Mouse (Mus musculus): ENCODE data around the gene Fam78b.

Fam78b gene

GRCm38 (mm10) chr1:167032046-167032648, 30.9 kb downstream of the Fam78b start:
- DNase-seq (ENCODE audit: low read depth), result no peak

GRCm38 (mm10) chr1:167034435-167034834, 33.2 kb downstream of the Fam78b start:
- no peak for DNase-seq (ENCODE audit: low read depth)

- no peak for DNase-seq (ENCODE audit: low read depth)
Measured at GRCm38 (mm10) chr1:167042558-167042957, 41.3 kb downstream of the Fam78b start.

DNA sequence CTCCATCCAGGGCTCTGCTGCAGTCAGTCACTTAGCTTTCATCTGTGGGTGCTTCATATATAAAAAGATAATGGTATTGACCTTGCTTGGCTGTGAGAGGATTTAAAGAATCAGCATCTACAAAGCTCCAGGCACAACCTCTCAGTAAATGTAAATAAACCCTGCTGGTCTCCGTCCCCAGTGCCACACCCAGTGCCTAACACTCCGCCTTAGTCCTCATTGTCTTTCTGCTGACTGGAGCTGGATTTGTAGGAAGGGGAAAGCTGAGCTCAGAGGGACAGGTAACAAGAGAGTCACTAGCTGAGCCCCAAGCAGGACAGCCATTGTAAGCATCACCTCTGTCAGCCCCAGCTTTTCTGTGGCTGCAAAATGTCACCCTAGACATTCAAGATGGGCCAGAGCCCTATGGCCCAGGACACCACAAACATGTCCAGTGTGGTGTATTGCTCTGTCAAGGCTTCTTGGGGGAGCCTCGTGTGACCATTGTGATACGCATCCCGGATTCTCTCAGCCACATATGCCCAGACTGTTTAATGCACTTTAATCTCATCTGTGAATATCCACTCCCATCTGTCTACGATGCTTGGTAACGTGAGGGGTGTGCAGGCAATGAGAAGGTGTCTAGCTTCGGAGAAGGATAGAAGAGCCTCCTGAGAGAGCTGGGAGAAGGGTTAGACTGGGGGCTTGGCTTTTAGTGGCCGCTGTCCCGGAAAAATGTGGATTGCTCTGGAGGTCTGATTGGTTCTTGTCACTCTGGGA, 45.1 kb downstream of the Fam78b start:
- no peak for DNase-seq (ENCODE audit: low read depth)

- no peak for DNase-seq (ENCODE audit: low read depth)
Measured at GRCm38 (mm10) chr1:167050859-167051258, 49.6 kb downstream of the Fam78b start.

DNA sequence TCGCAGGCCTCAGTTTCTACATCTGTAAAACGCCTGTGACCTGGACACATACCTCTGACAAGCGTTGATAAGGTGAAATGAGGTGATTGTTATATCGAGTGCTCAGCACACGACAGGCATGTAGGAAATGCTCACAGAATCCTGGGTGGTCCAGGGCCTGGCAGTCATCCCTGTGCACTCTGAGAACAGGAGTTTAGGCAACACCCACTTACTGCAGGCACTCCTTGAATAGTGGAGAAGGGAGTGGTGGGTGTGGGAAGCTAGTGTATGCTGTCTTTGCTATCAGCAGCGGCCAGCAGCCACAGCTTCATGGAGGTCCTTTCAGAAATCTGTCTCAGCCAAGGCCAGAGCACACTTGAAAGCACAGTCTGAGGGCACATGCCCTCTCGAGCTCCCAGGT, 52.8 kb downstream of the Fam78b start:
- no peak for DNase-seq (ENCODE audit: low read depth)

DNA sequence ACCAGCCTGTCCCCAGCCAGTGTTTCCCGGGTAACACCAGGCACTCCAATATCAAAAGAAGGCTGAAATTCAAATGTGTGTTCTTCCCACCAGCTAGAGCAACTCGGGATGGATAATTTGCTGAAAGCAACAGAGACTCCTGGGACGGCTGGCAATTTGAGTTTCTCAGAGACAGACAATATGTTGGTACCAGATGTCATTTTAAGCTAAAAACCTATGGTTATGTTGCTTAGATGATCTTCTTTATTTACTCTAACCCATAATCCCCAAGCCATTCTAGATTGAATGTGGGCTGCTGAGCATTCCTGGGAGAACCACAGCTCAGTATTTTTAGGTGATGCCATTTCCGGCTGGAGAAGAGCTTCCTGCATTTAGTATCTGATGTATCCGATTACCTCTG, 56.3 kb downstream of the Fam78b start:
- no peak for DNase-seq (ENCODE audit: low read depth)

GRCm38 (mm10) chr1:167059550-167060285, 58.5 kb downstream of the Fam78b start:
- DNase-seq (ENCODE audit: low read depth), result no peak

DNA sequence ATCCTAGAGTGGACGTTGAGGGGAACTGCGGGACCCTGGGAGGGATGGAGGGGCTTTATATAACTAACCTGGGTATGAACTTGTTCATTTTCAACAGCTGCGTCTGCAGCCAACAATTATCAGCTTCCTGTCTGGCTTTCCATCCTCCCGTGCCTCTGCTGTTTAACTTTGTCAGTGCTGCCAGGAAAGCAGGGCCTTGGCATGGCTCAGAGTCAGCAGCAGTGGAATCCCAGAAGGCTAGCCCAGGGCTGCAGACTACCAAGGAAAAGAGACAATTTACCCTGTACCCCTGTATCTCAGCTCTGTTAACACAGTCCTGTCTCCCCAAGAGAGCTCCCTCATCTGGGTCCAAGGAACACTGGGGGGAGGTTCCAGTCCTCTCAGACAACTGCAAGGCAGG, 62.8 kb downstream of the Fam78b start:
- no peak for DNase-seq (ENCODE audit: low read depth)

DNA sequence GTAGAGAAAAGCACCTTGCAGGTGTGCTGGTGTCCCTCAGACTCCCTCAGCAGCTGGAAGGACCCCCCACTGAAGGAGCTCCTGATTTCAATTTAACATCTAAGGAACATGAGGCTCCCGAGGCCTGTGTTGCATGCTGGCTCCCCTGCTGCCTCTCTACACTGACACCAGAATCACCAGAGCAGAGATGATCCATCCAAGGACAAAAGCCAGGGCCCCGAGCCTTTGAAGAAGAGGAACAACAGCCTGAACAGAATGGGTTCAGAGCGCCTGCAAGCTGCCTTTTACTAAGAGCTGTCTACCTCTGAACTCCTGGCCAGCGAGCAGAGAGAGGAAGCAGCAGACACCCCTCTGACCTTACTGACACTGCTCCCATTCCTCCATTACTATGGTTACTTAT, 64.3 kb downstream of the Fam78b start:
- DNase-seq (ENCODE audit: low read depth), result no peak

- no peak for DNase-seq (ENCODE audit: low read depth)
Measured at GRCm38 (mm10) chr1:167065986-167066385, 64.8 kb downstream of the Fam78b start.

- no peak for DNase-seq (ENCODE audit: low read depth)
Measured at GRCm38 (mm10) chr1:167066933-167067341, 65.7 kb downstream of the Fam78b start.

DNA sequence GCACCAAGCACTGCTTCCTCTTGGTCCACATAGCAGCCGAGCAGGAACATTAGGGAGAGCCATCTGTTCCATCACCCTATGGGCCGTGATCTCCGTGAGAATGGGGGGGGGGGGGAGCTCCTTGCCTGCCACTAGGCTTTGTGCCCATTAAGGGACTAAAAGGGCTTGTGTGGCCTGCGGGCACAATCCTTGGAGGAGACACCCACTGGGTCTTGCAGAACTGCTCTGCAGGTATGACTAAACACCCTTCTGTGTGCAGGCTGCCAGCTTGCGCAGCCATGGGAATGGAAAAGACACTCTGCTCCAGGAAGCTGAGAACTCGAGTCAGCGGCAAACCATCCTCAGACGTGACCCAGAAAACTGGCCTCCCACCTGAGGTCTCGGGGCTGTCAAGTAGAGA, 68.5 kb downstream of the Fam78b start:
- DNase-seq (ENCODE audit: low read depth), result no peak

DNA sequence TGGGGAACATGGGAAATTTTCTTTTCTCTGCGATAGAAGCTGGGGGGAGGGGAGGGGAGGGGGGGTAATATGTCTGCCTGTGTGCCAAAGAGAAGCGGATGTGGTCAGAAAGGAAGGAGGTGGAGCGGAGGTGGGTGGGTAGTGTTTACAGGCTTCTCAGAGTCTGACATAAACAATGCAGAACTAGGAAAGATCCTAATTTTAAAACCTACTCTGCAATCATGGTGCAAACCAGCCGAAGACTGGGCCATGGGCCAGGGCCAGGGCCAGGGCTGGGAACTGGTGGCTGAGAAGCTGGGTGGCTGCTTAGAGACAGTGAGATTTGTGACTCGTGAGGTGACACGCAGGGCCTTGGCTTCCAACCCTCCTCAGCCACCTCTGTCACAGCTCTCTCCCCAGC, 69.1 kb downstream of the Fam78b start:
- peak; percentile 3 for DNase-seq (ENCODE audit: low read depth)

- DNase-seq (ENCODE audit: low read depth), result no peak
Measured at GRCm38 (mm10) chr1:167075726-167076125, 74.5 kb downstream of the Fam78b start.

GRCm38 (mm10) chr1:167079476-167079875, 78.3 kb downstream of the Fam78b start:
- DNase-seq (ENCODE audit: low read depth), result no peak

GRCm38 (mm10) chr1:167081946-167082345, 80.7 kb downstream of the Fam78b start:
- DNase-seq (ENCODE audit: low read depth), result no peak

DNA sequence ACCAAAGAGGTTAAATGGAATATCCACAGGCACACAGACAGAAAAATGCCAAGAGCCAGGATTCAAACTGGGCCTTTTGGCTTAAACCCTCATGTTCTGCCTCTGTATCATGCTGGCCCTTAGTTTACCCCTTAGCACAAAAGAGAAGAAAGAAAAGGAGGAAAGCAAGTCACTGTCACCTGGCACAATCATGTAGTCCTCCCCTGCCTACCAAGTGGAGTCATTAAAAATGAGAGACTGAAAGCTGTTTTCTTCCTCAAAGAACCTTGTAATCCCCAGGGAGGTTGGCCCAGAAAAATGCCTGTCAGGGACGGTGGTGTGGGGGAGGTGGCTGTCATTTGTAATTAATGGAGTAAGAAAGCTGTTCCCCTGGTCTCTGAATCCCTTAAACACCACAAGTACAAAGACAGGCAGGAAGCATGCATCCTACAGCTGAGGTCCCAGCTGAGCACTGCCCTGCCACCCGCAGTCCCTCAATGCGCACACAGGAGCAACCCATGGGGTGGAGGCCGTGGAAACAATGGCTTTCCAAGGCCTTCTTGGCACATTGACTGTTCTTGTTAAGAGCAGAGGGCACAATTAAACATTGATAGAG, 81.4 kb downstream of the Fam78b start:
- DNase-seq (ENCODE audit: low read depth), result no peak

DNA sequence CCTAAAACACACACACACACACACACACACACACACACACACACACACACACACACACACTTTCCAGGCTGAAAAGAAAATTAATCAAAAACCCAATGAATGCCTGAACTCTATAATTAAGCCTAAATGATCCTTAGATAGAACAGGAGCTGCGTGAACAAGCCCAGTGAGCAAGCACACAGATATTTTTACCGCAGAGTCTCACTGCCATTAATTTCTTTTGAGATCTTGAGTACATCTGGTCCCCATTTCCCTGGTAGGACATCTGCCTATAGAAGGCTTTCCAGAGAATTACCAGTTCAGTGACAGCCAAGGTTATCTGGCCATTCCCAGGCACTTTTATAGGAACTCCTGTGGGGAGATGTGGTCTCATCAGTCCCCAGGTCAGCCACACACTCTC, 82.0 kb downstream of the Fam78b start:
- DNase-seq (ENCODE audit: low read depth), result no peak

- DNase-seq (ENCODE audit: low read depth), result no peak
Measured at GRCm38 (mm10) chr1:167084330-167084729, 83.1 kb downstream of the Fam78b start.

GRCm38 (mm10) chr1:167085461-167085860, 84.2 kb downstream of the Fam78b start:
- no peak for DNase-seq (ENCODE audit: low read depth)

- no peak for DNase-seq (ENCODE audit: low read depth)
Measured at GRCm38 (mm10) chr1:167090466-167090865, 89.2 kb downstream of the Fam78b start.

DNA sequence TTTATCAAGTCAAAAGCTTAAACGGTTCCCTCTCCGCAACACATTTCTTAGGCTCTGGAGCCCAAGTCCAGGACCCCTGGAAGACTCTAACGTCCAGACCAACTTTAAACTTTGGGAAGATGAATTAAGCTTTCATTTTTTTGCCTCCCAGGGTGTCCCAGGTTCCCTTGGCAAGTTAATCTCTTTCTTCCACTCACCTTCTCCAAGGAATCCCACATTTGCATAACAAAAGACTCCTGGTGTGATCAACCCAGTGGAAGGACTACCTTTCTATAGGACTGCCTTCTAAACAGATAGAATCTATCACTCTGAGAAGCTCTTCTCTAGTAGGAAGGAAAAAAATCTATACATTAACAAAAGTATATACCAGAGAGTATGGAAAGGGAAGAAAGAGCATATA, 92.3 kb downstream of the Fam78b start:
- DNase-seq (ENCODE audit: low read depth), result no peak

Data from naive thymus-derived CD4-positive, alpha-beta T cell, adult 2 months (primary cell).